Mouse (Mus musculus): ENCODE data around the gene Rpf1. TPM values are rescaled to one million over a fixed set of nuclear protein-coding genes. Genes with fewer than 3 reads are reported as not detected.

Gene Rpf1
- polyA plus RNA-seq, 1 experiment: 10.4 TPM

GRCm38 (mm10) chr3:146501601-146502123, 19.6 kb downstream of the Rpf1 start:
- TF ChIP-seq POLR2A (IDR thresholded peaks at IDR 0.05; ENCODE audit: borderline replicate concordance, extremely low read depth, low read depth, low read length): no peak
- TF ChIP-seq CTCF (IDR thresholded peaks at IDR 0.05; ENCODE audit: insufficient read depth, low read length): no peak
- WGBS: 24% methylated on average over 5 of the region's 5 CpGs
- H3K4me1 ChIP-seq (ENCODE audit: control insufficient read depth, insufficient read depth, low read length): peaks cover 11% of the 10 kb centered on the region
- no peak for DNase-seq
- no peak overlapping the region for H3K4me3 ChIP-seq (replicated peaks; ENCODE audit: extremely low read depth, low read depth, low read length)

- H3K4me1 ChIP-seq (ENCODE audit: control insufficient read depth, insufficient read depth, low read length): peaks cover 11% of the 10 kb centered on the region
- no peak for TF ChIP-seq POLR2A (IDR thresholded peaks at IDR 0.05; ENCODE audit: borderline replicate concordance, extremely low read depth, low read depth, low read length)
- no peak for TF ChIP-seq CTCF (IDR thresholded peaks at IDR 0.05; ENCODE audit: insufficient read depth, low read length)
Observed at GRCm38 (mm10) chr3:146500810-146501201, 20.4 kb downstream of the Rpf1 start.

GRCm38 (mm10) chr3:146500003-146500809, 21.0 kb downstream of the Rpf1 start:
- under 1% methylated on average over 56 of the region's 57 CpGs for WGBS
- no peak for TF ChIP-seq POLR2A (IDR thresholded peaks at IDR 0.05; ENCODE audit: borderline replicate concordance, extremely low read depth, low read depth, low read length)
- H3K4me1 ChIP-seq (ENCODE audit: control insufficient read depth, insufficient read depth, low read length): peaks cover 11% of the 10 kb centered on the region
- H3K4me3 ChIP-seq (replicated peaks; ENCODE audit: extremely low read depth, low read depth, low read length): peak overlapping the region; percentile 60
- DNase-seq: no peak

More at GRCm38 (mm10) chr3:146500810-146501201, 20.4 kb downstream of the Rpf1 start:
- 6% methylated on average over 5 of the region's 5 CpGs for WGBS
- peak overlapping the region; percentile 60 for H3K4me3 ChIP-seq (replicated peaks; ENCODE audit: extremely low read depth, low read depth, low read length)
- no peak for DNase-seq

GRCm38 (mm10) chr3:146499431-146500002, 21.7 kb downstream of the Rpf1 start, which contains the start of the genes Spata1 and Gng5:
TSS of gene Spata1 (minus strand) at chr3:146499753.
TSS of gene Gng5 (plus strand) at chr3:146499807.
- TF ChIP-seq CTCF (IDR thresholded peaks at IDR 0.05; ENCODE audit: insufficient read depth, low read length): no peak
- peak; percentile 71; the same call in 1 of the 2 replicates for TF ChIP-seq POLR2A (IDR thresholded peaks at IDR 0.05; ENCODE audit: borderline replicate concordance, extremely low read depth, low read depth, low read length)
- Histone ChIP-seq H3K4me1 (ENCODE audit: control insufficient read depth, insufficient read depth, low read length) (peaks cover 11% of the 10 kb centered on the region), H3K4me3 (replicated peaks; ENCODE audit: extremely low read depth, low read depth, low read length) (peak within 1 kb of the TSS; percentile 92)
- under 1% methylated on average over 50 of the region's 88 CpGs for WGBS
- peak; percentile 83 for DNase-seq

- H3K4me3 ChIP-seq (replicated peaks; ENCODE audit: extremely low read depth, low read depth, low read length): peak overlapping the region; percentile 92
- H3K4me1 ChIP-seq (ENCODE audit: control insufficient read depth, insufficient read depth, low read length): peaks cover 11% of the 10 kb centered on the region
- 2% methylated on average over 13 of the region's 13 CpGs for WGBS
- no peak for DNase-seq
- TF ChIP-seq CTCF (IDR thresholded peaks at IDR 0.05; ENCODE audit: insufficient read depth, low read length): no peak
- TF ChIP-seq POLR2A (IDR thresholded peaks at IDR 0.05; ENCODE audit: borderline replicate concordance, extremely low read depth, low read depth, low read length): no peak
Observed at GRCm38 (mm10) chr3:146498989-146499388, 22.2 kb downstream of the Rpf1 start.

- WGBS: 92% methylated on average over 8 of the region's 8 CpGs
- no peak for DNase-seq
- H3K4me3 ChIP-seq (replicated peaks; ENCODE audit: extremely low read depth, low read depth, low read length): no peak overlapping the region
- H3K4me1 ChIP-seq (ENCODE audit: control insufficient read depth, insufficient read depth, low read length): peaks cover 2% of the 10 kb centered on the region; the same call in 1 of the 2 replicates
- TF ChIP-seq POLR2A (IDR thresholded peaks at IDR 0.05; ENCODE audit: borderline replicate concordance, extremely low read depth, low read depth, low read length) (no peak), CTCF (IDR thresholded peaks at IDR 0.05; ENCODE audit: insufficient read depth, low read length) (no peak)
Observed at GRCm38 (mm10) chr3:146494941-146495340, 26.3 kb downstream of the Rpf1 start.

- no peaks in the 10 kb centered on the region for H3K4me1 ChIP-seq (ENCODE audit: control insufficient read depth, insufficient read depth, low read length)
- DNase-seq: no peak
- 84% methylated on average over 4 of the region's 4 CpGs for WGBS
- TF ChIP-seq POLR2A (IDR thresholded peaks at IDR 0.05; ENCODE audit: borderline replicate concordance, extremely low read depth, low read depth, low read length) (no peak), CTCF (IDR thresholded peaks at IDR 0.05; ENCODE audit: insufficient read depth, low read length) (no peak)
- H3K4me3 ChIP-seq (replicated peaks; ENCODE audit: extremely low read depth, low read depth, low read length): no peak overlapping the region
Observed at GRCm38 (mm10) chr3:146486464-146486863, 34.8 kb downstream of the Rpf1 start.

GRCm38 (mm10) chr3:146482044-146482443, 39.2 kb downstream of the Rpf1 start:
- H3K4me3 ChIP-seq (replicated peaks; ENCODE audit: extremely low read depth, low read depth, low read length): no peak overlapping the region
- no peaks in the 10 kb centered on the region for H3K4me1 ChIP-seq (ENCODE audit: control insufficient read depth, insufficient read depth, low read length)
- DNase-seq: no peak
- 58% methylated on average over 2 of the region's 2 CpGs for WGBS
- TF ChIP-seq POLR2A (IDR thresholded peaks at IDR 0.05; ENCODE audit: borderline replicate concordance, extremely low read depth, low read depth, low read length) (no peak), CTCF (IDR thresholded peaks at IDR 0.05; ENCODE audit: insufficient read depth, low read length) (no peak)

GRCm38 (mm10) chr3:146474428-146474827, 46.8 kb downstream of the Rpf1 start:
- no peaks in the 10 kb centered on the region for H3K4me1 ChIP-seq (ENCODE audit: control insufficient read depth, insufficient read depth, low read length)
- H3K4me3 ChIP-seq (replicated peaks; ENCODE audit: extremely low read depth, low read depth, low read length): no peak overlapping the region
- TF ChIP-seq CTCF (IDR thresholded peaks at IDR 0.05; ENCODE audit: insufficient read depth, low read length): no peak
- TF ChIP-seq POLR2A (IDR thresholded peaks at IDR 0.05; ENCODE audit: borderline replicate concordance, extremely low read depth, low read depth, low read length): no peak
- WGBS: 93% methylated on average over 3 of the region's 3 CpGs
- DNase-seq: no peak
